Mouse (Mus musculus): Measurements from ENCODE around the gene Twsg1. TPM values are rescaled to one million over a fixed set of nuclear protein-coding genes. Genes with fewer than 3 reads are reported as not detected.

Twsg1 gene
- polyA plus RNA-seq, 1 experiment, result 53.3 TPM

GRCm38 (mm10) chr17:65958366-65958765 is 7.3 kb upstream of the Twsg1 start:
- 50% methylated on average over 1 of the region's 1 CpGs for WGBS
- TF ChIP-seq POLR2A (IDR thresholded peaks at IDR 0.05; ENCODE audit: low read depth, low read length) (no peak), CTCF (conservative IDR thresholded peaks at IDR 0.05; ENCODE audit: insufficient read depth, insufficient read length, low read depth, low read length) (no peak)
- H3K27ac ChIP-seq (ENCODE audit: insufficient read depth, low read depth, low read length), result no peak overlapping the region

GRCm38 (mm10) chr17:65957782-65958325 is 6.8 kb upstream of the Twsg1 start:
- no peaks in the 10 kb centered on the region for H3K36me3 ChIP-seq (ENCODE audit: control insufficient read depth, insufficient read depth, low read length)
- H3K4me1 ChIP-seq (ENCODE audit: control insufficient read depth, insufficient read depth, low read length), result no peaks in the 10 kb centered on the region
- DNase-seq, result no peak
- 69% methylated on average over 8 of the region's 8 CpGs for WGBS
- no peak overlapping the region for H3K27ac ChIP-seq (ENCODE audit: insufficient read depth, low read depth, low read length)
- H3K4me3 ChIP-seq (ENCODE audit: insufficient read depth, low read depth, low read length), result no peak overlapping the region
- H3K27me3 ChIP-seq (replicated peaks; ENCODE audit: control insufficient read depth, insufficient read depth, low read length), result no peaks in the 10 kb centered on the region
- TF ChIP-seq POLR2A (IDR thresholded peaks at IDR 0.05; ENCODE audit: low read depth, low read length) (no peak), CTCF (conservative IDR thresholded peaks at IDR 0.05; ENCODE audit: insufficient read depth, insufficient read length, low read depth, low read length) (no peak)

More at GRCm38 (mm10) chr17:65958366-65958765, 7.3 kb upstream of the Twsg1 start:
- no peaks in the 10 kb centered on the region for H3K36me3 ChIP-seq (ENCODE audit: control insufficient read depth, insufficient read depth, low read length)
- H3K4me3 ChIP-seq (ENCODE audit: insufficient read depth, low read depth, low read length), result no peak overlapping the region
- DNase-seq, result no peak
- no peaks in the 10 kb centered on the region for H3K27me3 ChIP-seq (replicated peaks; ENCODE audit: control insufficient read depth, insufficient read depth, low read length)
- H3K4me1 ChIP-seq (ENCODE audit: control insufficient read depth, insufficient read depth, low read length), result no peaks in the 10 kb centered on the region

- Histone ChIP-seq H3K4me1 (ENCODE audit: control insufficient read depth, insufficient read depth, low read length) (no peaks in the 10 kb centered on the region), H3K36me3 (ENCODE audit: control insufficient read depth, insufficient read depth, low read length) (no peaks in the 10 kb centered on the region), H3K4me3 (ENCODE audit: insufficient read depth, low read depth, low read length) (no peak overlapping the region), H3K27me3 (replicated peaks; ENCODE audit: control insufficient read depth, insufficient read depth, low read length) (no peaks in the 10 kb centered on the region), H3K27ac (ENCODE audit: insufficient read depth, low read depth, low read length) (0 out of 2 replicates have a peak overlapping the region, but pooled peaks have one; percentile 42)
- TF ChIP-seq CTCF (conservative IDR thresholded peaks at IDR 0.05; ENCODE audit: insufficient read depth, insufficient read length, low read depth, low read length), result no peak
- TF ChIP-seq POLR2A (IDR thresholded peaks at IDR 0.05; ENCODE audit: low read depth, low read length), result no peak
- peak; percentile 60 for DNase-seq
- 55% methylated on average over 14 of the region's 14 CpGs for WGBS
These were observed 6.2 kb upstream of the Twsg1 start for GRCm38 (mm10) chr17:65956993-65957781.

- peaks cover 5% of the 10 kb centered on the region; the same call in 1 of the 2 replicates for H3K4me1 ChIP-seq (ENCODE audit: control insufficient read depth, insufficient read depth, low read length)
- H3K36me3 ChIP-seq (ENCODE audit: control insufficient read depth, insufficient read depth, low read length), result no peaks in the 10 kb centered on the region
- no peaks in the 10 kb centered on the region for H3K27me3 ChIP-seq (replicated peaks; ENCODE audit: control insufficient read depth, insufficient read depth, low read length)
- no peak overlapping the region for H3K27ac ChIP-seq (ENCODE audit: insufficient read depth, low read depth, low read length)
- no peak overlapping the region for H3K4me3 ChIP-seq (ENCODE audit: insufficient read depth, low read depth, low read length)
- no peak for TF ChIP-seq CTCF (conservative IDR thresholded peaks at IDR 0.05; ENCODE audit: insufficient read depth, insufficient read length, low read depth, low read length)
- no peak for TF ChIP-seq POLR2A (IDR thresholded peaks at IDR 0.05; ENCODE audit: low read depth, low read length)
- WGBS, result 95% methylated on average over 3 of the region's 3 CpGs
- no peak for DNase-seq
These were observed 5.1 kb upstream of the Twsg1 start for GRCm38 (mm10) chr17:65956140-65956539.

- no peak overlapping the region for H3K4me3 ChIP-seq (ENCODE audit: insufficient read depth, low read depth, low read length)
These were observed 2.9 kb upstream of the Twsg1 start for GRCm38 (mm10) chr17:65953959-65954358.

GRCm38 (mm10) chr17:65952083-65952482 is 1.1 kb upstream of the Twsg1 start:
- TF ChIP-seq CTCF (conservative IDR thresholded peaks at IDR 0.05; ENCODE audit: insufficient read depth, insufficient read length, low read depth, low read length) (no peak; the same call in 1 of the 2 replicates), POLR2A (IDR thresholded peaks at IDR 0.05; ENCODE audit: low read depth, low read length) (no peak)
- no peak for DNase-seq
- Histone ChIP-seq H3K36me3 (ENCODE audit: control insufficient read depth, insufficient read depth, low read length) (no peaks in the 10 kb centered on the region), H3K4me1 (ENCODE audit: control insufficient read depth, insufficient read depth, low read length) (peaks cover 15% of the 10 kb centered on the region), H3K27me3 (replicated peaks; ENCODE audit: control insufficient read depth, insufficient read depth, low read length) (no peaks in the 10 kb centered on the region), H3K27ac (ENCODE audit: insufficient read depth, low read depth, low read length) (no peak overlapping the region), H3K4me3 (ENCODE audit: insufficient read depth, low read depth, low read length) (no peak overlapping the region)
- 85% methylated on average over 5 of the region's 5 CpGs for WGBS

More at GRCm38 (mm10) chr17:65953959-65954358, 2.9 kb upstream of the Twsg1 start:
- TF ChIP-seq POLR2A (IDR thresholded peaks at IDR 0.05; ENCODE audit: low read depth, low read length) (no peak), CTCF (conservative IDR thresholded peaks at IDR 0.05; ENCODE audit: insufficient read depth, insufficient read length, low read depth, low read length) (no peak)
- Histone ChIP-seq H3K27ac (ENCODE audit: insufficient read depth, low read depth, low read length) (no peak overlapping the region), H3K4me1 (ENCODE audit: control insufficient read depth, insufficient read depth, low read length) (peaks cover 7% of the 10 kb centered on the region; the same call in 1 of the 2 replicates), H3K36me3 (ENCODE audit: control insufficient read depth, insufficient read depth, low read length) (no peaks in the 10 kb centered on the region), H3K27me3 (replicated peaks; ENCODE audit: control insufficient read depth, insufficient read depth, low read length) (no peaks in the 10 kb centered on the region)
- WGBS, result 68% methylated on average over 4 of the region's 4 CpGs
- no peak for DNase-seq

GRCm38 (mm10) chr17:65950183-65950582 is 843 bp downstream of the Twsg1 start:
- 30% methylated on average over 7 of the region's 7 CpGs for WGBS
- no peak for DNase-seq
- Histone ChIP-seq H3K4me1 (ENCODE audit: control insufficient read depth, insufficient read depth, low read length) (peaks cover 15% of the 10 kb centered on the region), H3K27me3 (replicated peaks; ENCODE audit: control insufficient read depth, insufficient read depth, low read length) (no peaks in the 10 kb centered on the region), H3K4me3 (ENCODE audit: insufficient read depth, low read depth, low read length) (peak overlapping the region; percentile 82), H3K27ac (ENCODE audit: insufficient read depth, low read depth, low read length) (peak overlapping the region; percentile 80), H3K36me3 (ENCODE audit: control insufficient read depth, insufficient read depth, low read length) (no peaks in the 10 kb centered on the region; the same call in 1 of the 2 replicates)
- TF ChIP-seq POLR2A (IDR thresholded peaks at IDR 0.05; ENCODE audit: low read depth, low read length) (no peak), CTCF (conservative IDR thresholded peaks at IDR 0.05; ENCODE audit: insufficient read depth, insufficient read length, low read depth, low read length) (no peak)

Data from kidney, adult 2 months (tissue).